Mouse (Mus musculus) neural tube, embryonic 12.5 days (tissue): ENCODE measurements around the gene Cplane1. TPM values are rescaled to one million over a fixed set of nuclear protein-coding genes. Genes with fewer than 3 reads are reported as not detected.
"Not testable (repeated sequence)": the region's sequence is repeated elsewhere in the genome, so short reads cannot be mapped to it uniquely, and the experiment has no call there.

Experiments
- ATAC-seq: fragments of 200-750 bp; cut with Nextera tagmentation; 2 replicates; pipeline ENCODE4 v1.8.0; 2017; ENCODE audit warnings: low read depth, mild to moderate bottlenecking, moderate TSS enrichment, moderate library complexity; ENCODE audit not compliant: low FRiP score
- H3K27ac ChIP-seq: fragments of 300-500 bp; sonication (generic); 2 replicates; pipeline ENCODE4 v1.5.1; 2016
- H3K27me3 ChIP-seq: fragments of 300-500 bp; sonication (generic); replicated peaks from 2 replicates; pipeline ENCODE4 v1.6.1; 2016; ENCODE audit warnings: mild to moderate bottlenecking
- H3K36me3 ChIP-seq: fragments of 300-500 bp; sonication (generic); 2 replicates; pipeline ENCODE4 v1.6.1; 2016; ENCODE audit warnings: mild to moderate bottlenecking
- H3K4me1 ChIP-seq: fragments of 300-500 bp; sonication (generic); 2 replicates; pipeline ENCODE4 v1.6.1; 2016
- H3K4me2 ChIP-seq: fragments of 300-500 bp; sonication (generic); replicated peaks from 2 replicates; pipeline ENCODE4 v1.6.1; 2016; ENCODE audit warnings: mild to moderate bottlenecking
- H3K4me3 ChIP-seq: fragments of 300-500 bp; sonication (generic); 2 replicates; pipeline ENCODE4 v1.5.1; 2016
- H3K9ac ChIP-seq: fragments of 300-500 bp; sonication (generic); 2 replicates; pipeline ENCODE4 v1.6.1; 2016; ENCODE audit warnings: mild to moderate bottlenecking
- H3K9me3 ChIP-seq: fragments of 300-500 bp; sonication (generic); 2 replicates; pipeline ENCODE4 v1.6.1; 2016; ENCODE audit warnings: mild to moderate bottlenecking
- WGBS: fragments of 180-500 bp; shearing (Covaris S2); methylation state at CpG from one replicate; pipeline ENCODE4 v1.1.7; 2016; 5-methylcytosine and 5-hydroxymethylcytosine counted together
- polyA plus RNA-seq: library from polyadenylated mRNA; unstranded; fragments of >200 nt; fragmentation: Nextera tagmentation; extraction: Ambion mirVana; gene quantifications from 2 replicates; pipeline ENCODE4 v1.2.1, GENCODE M21; 2016

Cplane1 gene
- polyA plus RNA-seq, 1 experiment from 2014 or later, result 14.3 TPM

DNA sequence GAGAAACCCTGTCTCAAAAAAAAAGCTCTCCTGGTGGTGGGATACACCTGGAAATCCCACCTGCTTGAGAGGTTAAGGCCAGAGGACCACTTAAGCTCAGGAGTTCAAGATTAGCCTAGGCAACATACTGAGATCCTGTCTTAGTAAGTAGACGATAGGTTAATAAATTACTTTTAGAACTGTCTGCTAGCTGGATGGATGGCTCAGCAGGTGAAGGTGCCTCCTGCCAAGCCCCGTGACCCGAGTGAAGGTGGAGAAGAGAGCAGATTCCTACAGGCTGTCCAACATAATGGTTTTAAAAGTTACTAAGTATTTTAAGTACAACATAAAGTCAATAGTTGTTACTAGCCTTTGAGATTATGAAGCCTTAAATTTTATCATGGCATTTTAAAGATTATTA lies 97.0 kb downstream of the Cplane1 start:
- Histone ChIP-seq H3K27me3 (no peaks in the 10 kb centered on the region), H3K4me1 (no peaks in the 10 kb centered on the region), H3K27ac (no peak overlapping the region), H3K9me3 (no peaks in the 10 kb centered on the region), H3K36me3 (peaks cover 78% of the 10 kb centered on the region), H3K9ac (no peak overlapping the region), H3K4me2 (no peak overlapping the region), H3K4me3 (no peak overlapping the region)
- ATAC-seq, result no peak
- 90% methylated on average over 3 of the region's 3 CpGs for WGBS

DNA sequence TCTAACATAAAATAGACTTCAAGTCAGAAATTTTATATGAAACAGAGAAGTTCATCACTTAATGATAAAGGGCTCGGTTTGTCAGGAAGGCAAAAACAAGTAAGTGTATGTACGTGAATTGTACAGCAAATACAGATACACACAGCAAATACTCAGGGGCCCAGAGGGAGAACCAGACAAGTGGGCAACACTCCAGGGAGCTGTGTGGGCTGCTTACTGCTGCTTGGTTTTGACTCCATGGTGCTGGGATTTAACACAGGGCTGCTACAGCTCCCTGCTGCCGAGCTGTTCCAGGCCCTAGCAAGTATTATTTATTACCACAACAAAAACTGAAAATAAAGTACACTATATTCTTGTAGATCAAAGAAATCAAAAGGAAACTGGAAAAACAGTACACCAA lies 98.3 kb downstream of the Cplane1 start:
- WGBS, result 94% methylated on average over 3 of the region's 3 CpGs
- H3K27me3 ChIP-seq, result no peaks in the 10 kb centered on the region
- no peak overlapping the region for H3K4me3 ChIP-seq
- H3K9me3 ChIP-seq, result no peaks in the 10 kb centered on the region
- H3K27ac ChIP-seq, result no peak overlapping the region
- no peaks in the 10 kb centered on the region for H3K4me1 ChIP-seq
- ATAC-seq, result no peak
- no peak overlapping the region for H3K9ac ChIP-seq
- H3K4me2 ChIP-seq, result no peak overlapping the region
- H3K36me3 ChIP-seq, result peaks cover 81% of the 10 kb centered on the region

DNA sequence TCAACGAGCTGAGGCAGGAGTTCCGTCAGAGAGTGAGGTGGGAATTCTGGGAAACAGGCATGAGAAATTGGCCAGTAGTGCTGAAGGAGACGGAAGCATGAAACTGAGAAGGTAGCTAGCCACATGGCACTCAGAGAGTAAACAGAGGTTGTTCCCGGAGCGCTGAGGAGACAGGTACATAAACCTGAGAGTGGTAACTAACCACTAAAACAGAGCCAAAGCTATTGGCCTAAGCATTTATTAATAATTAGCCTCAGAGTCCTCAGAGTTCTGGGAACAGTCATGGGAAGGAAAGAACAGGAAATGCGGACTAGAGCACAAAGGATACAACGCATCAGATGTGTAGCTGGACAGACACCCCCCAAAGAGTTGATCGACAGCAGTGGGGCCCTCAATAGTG lies 99.3 kb downstream of the Cplane1 start:
- Histone ChIP-seq H3K27me3 (no peaks in the 10 kb centered on the region), H3K4me1 (no peaks in the 10 kb centered on the region), H3K9ac (no peak overlapping the region), H3K9me3 (no peaks in the 10 kb centered on the region), H3K27ac (no peak overlapping the region), H3K4me2 (no peak overlapping the region), H3K4me3 (no peak overlapping the region), H3K36me3 (peaks cover 77% of the 10 kb centered on the region)
- 92% methylated on average over 8 of the region's 8 CpGs for WGBS
- ATAC-seq, result no peak

DNA sequence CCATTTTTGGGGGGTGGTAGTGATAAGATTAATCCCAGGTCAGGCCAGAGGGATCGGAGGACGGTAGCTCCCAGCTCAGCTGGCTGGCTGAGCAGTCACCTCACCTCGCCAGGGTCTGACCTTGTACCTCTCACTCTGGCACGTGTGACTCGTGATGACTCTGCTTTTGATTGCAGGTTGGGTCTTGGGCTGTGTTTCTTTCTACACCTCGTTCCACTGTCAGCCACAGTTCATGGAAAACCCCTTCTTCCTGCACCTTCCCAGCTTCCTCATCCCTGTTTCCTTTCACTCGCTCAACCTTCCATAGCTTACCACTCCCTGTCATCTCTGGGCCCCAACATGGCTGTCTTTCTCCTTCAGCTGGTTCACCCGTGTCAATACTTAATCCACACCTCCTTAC lies 103.0 kb downstream of the Cplane1 start:
- Histone ChIP-seq H3K4me2 (no peak overlapping the region), H3K4me1 (no peaks in the 10 kb centered on the region), H3K9me3 (no peaks in the 10 kb centered on the region), H3K4me3 (no peak overlapping the region), H3K27ac (no peak overlapping the region), H3K36me3 (peaks cover 55% of the 10 kb centered on the region), H3K9ac (no peak overlapping the region), H3K27me3 (no peaks in the 10 kb centered on the region)
- ATAC-seq, result no peak
- 91% methylated on average over 8 of the region's 8 CpGs for WGBS

DNA sequence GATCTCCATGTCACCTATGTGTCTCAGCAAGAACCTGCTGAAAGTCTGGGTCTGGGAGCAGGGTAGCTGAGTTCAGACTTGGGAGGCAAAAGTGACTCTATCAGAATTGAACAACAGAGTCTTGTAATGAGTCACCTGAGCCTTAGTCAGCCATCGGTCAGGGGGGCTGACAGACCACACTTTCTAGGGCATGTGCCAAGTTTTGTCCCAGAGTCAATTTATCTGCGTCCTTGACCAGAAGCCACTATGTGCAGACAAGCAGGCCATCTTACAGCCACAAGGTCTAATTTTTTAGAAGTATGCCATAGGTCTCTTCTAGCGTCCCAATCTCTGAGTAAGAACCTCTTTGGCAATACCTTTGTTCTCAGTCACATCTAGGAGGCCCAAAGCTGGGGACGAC lies 109.0 kb downstream of the Cplane1 start:
- not testable (repeated sequence) for H3K27ac ChIP-seq, H3K4me2 ChIP-seq, H3K4me3 ChIP-seq, H3K9me3 ChIP-seq, H3K36me3 ChIP-seq, H3K9ac ChIP-seq, ATAC-seq, H3K4me1 ChIP-seq, H3K27me3 ChIP-seq
- WGBS, result 95% methylated on average over 4 of the region's 4 CpGs

DNA sequence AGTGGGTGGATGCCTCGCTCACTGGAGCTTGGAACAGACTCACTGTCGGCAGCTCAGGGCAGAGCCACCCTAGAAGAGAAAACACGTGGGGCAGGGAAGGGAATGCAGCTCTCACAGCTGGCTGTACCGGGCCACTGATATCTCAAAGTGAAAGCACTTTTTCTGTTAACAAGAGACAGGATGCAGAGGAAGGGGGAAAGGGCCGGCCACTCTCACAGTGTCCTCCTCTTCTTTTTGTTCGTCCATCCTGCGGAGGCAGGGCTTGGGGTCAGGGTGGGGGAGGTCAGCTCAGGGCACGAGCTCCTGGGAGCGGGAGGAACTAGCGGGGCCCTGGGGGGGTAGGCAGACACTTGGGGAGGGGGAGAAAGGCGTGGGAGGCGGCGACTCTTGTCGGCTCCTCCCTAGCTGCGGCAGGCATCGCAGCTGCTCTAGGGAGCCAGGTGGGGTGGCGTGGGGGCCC lies 110.4 kb downstream of the Cplane1 start:
- Histone ChIP-seq H3K4me1 (no peaks in the 10 kb centered on the region), H3K27me3 (no peaks in the 10 kb centered on the region), H3K9ac (no peak overlapping the region), H3K4me3 (peak overlapping the region; percentile 25), H3K9me3 (no peaks in the 10 kb centered on the region), H3K27ac (no peak overlapping the region), H3K4me2 (peak overlapping the region; percentile 53), H3K36me3 (no peaks in the 10 kb centered on the region; the same call in 1 of the 2 replicates)
- ATAC-seq, result 0 out of 2 replicates have a peak, but pooled peaks have one; percentile 37
- 28% methylated on average over 17 of the region's 17 CpGs for WGBS

DNA sequence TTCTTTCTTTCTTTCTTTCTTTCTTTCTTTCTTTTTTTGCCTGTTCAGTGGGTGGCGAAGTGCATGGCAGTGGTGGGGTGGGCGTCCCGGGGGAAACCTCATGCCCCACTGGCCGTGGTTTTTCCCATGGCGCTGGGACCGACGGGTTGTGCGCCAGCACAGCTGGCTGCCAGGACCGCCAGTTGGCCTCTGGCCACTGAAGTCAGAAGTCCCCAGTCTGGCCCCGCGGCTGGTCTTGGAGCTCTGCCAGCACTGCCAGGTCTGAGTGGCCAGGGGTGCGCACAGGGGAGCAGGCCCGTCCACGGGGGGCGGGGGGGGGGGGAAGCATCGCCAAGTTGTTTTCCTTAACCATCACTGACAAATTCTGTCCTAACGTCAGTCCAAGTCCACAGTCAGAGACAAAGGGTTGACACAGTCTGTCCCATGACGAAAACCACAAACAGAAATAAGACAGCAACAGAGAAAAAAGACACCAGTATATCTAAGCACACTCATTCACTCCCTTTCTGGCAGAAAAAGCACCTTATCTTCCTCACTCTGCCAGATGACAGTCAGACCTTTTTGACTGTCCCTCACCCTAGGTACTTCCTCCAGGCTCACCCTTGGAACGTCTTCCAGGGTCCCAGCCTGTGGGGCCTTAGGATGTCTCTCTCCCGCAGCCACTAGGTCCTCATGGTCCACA lies 111.2 kb downstream of the Cplane1 start:
- Histone ChIP-seq H3K27me3 (no peaks in the 10 kb centered on the region), H3K4me1 (no peaks in the 10 kb centered on the region), H3K36me3 (no peaks in the 10 kb centered on the region), H3K9ac (no peak overlapping the region), H3K27ac (no peak overlapping the region), H3K4me2 (peak overlapping the region; percentile 53), H3K4me3 (no peak overlapping the region), H3K9me3 (no peaks in the 10 kb centered on the region)
- ATAC-seq, result peak; percentile 65; the same call in 1 of the 2 replicates
- 68% methylated on average over 20 of the region's 20 CpGs for WGBS

DNA sequence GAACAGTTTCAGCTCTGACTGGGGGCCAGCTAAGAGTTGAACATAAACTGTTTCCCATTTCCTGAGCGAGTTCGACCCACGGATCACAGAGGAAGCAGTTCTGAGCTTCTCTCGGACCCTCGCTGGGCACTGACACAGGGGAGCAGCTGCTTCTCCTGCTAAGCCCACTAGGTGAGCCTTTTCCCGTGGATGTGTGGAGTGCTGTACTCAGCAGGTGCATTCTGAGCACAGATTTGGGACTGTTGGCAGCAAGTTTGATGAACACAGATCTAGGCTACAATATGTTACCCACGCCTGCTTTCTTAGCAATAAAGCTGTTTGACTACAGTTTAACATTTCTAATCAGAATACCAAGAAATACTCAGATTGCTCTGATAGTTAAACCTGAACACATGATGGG lies 112.8 kb downstream of the Cplane1 start:
- H3K27ac ChIP-seq, result no peak overlapping the region
- no peaks in the 10 kb centered on the region for H3K27me3 ChIP-seq
- H3K4me1 ChIP-seq, result no peaks in the 10 kb centered on the region
- no peak overlapping the region for H3K9ac ChIP-seq
- 86% methylated on average over 7 of the region's 7 CpGs for WGBS
- no peak overlapping the region for H3K4me2 ChIP-seq
- H3K4me3 ChIP-seq, result no peak overlapping the region
- H3K36me3 ChIP-seq, result no peaks in the 10 kb centered on the region
- no peak for ATAC-seq
- H3K9me3 ChIP-seq, result no peaks in the 10 kb centered on the region

DNA sequence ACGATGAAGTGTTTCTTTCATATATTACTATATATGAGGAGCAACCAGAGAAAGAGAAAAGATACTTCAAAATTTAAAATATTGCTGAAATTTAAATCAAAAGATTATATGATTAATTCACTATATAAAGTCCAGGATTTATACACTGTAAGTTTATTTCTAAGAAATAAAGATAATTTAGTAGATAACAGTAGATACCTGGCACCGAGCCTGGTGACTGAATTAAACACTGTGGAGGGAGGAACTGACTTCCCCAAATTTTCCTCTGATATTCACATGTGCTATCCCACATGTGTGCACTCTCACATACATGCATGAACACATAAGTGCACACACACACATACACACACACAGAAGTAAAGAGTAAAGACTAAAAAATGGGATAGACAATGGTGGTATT lies 113.2 kb downstream of the Cplane1 start:
- H3K4me1 ChIP-seq, result no peaks in the 10 kb centered on the region
- H3K9me3 ChIP-seq, result no peaks in the 10 kb centered on the region
- no peak overlapping the region for H3K9ac ChIP-seq
- H3K36me3 ChIP-seq, result no peaks in the 10 kb centered on the region
- no peak overlapping the region for H3K4me3 ChIP-seq
- H3K4me2 ChIP-seq, result no peak overlapping the region
- no peak for ATAC-seq
- no peak overlapping the region for H3K27ac ChIP-seq
- 96% methylated on average over 2 of the region's 2 CpGs for WGBS
- no peaks in the 10 kb centered on the region for H3K27me3 ChIP-seq

DNA sequence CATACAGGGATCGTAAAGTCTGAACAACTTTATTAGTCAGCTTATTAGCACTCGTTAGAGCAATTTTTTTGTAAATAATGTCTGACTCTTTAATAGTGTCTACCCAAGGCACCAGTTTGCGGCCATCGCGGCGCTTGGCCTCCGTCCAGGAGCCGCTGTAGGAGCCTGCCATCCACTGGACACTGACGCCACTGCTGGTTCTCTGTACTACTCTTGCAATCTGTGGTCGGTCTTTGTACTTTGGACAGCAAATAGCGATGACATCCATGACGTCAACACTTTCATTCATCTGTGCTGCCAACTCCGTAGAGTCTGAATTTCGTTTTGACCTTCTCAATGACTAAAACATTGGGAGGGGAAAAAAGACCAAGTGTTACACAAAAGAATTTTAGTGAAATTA lies 122.3 kb downstream of the Cplane1 start:
- no peak overlapping the region for H3K4me2 ChIP-seq
- no peak overlapping the region for H3K9ac ChIP-seq
- no peak overlapping the region for H3K4me3 ChIP-seq
- H3K27ac ChIP-seq, result no peak overlapping the region
- peaks cover 49% of the 10 kb centered on the region for H3K36me3 ChIP-seq
- ATAC-seq, result no peak
- no peaks in the 10 kb centered on the region for H3K9me3 ChIP-seq
- no peaks in the 10 kb centered on the region for H3K4me1 ChIP-seq
- no peaks in the 10 kb centered on the region for H3K27me3 ChIP-seq
- 96% methylated on average over 14 of the region's 14 CpGs for WGBS

DNA sequence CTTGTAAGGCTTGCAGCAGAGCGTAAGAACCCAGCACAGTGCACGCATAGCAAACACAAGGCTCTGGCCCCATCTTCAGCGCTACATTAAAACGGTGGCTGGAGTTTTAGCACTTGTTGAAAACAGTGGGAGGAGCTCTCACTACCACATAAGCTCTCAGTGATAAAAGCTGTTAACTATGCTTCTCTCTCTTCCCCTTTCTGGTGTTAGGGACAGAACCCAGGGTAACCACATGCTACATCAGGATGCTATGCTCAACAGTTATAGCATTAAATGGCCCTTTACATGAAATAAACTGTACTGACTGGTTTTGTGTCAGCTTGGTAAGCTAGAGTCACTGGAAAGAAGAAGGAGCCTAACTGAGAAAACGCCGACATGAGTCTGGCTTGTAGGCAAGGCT lies 125.2 kb downstream of the Cplane1 start:
- H3K4me3 ChIP-seq, result no peak overlapping the region
- 94% methylated on average over 6 of the region's 6 CpGs for WGBS

DNA sequence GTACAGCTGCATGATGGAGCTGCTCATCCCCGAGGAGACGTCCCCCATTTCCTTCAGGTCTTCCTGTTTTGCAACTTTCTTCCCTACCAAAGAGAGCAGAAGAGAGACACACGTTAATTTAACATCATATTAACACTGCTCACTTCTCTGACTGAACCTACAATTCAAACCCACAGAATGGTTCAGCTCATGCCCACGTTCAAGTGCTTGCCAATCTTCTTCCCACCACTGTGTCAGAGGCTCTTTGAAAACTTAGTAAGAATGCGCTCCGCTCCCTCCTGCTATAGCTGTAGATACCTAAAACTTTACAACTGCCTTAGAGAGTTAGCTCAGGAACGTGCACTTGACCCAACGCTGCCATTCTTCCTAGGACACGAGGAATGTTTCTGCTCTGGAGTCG lies 134.0 kb downstream of the Cplane1 start:
- no peaks in the 10 kb centered on the region for H3K27me3 ChIP-seq
- H3K9me3 ChIP-seq, result no peaks in the 10 kb centered on the region
- no peak overlapping the region for H3K4me2 ChIP-seq
- no peak overlapping the region for H3K9ac ChIP-seq
- H3K27ac ChIP-seq, result no peak overlapping the region
- no peak overlapping the region for H3K4me3 ChIP-seq
- 95% methylated on average over 10 of the region's 10 CpGs for WGBS
- ATAC-seq, result no peak
- no peaks in the 10 kb centered on the region for H3K4me1 ChIP-seq
- peaks cover 63% of the 10 kb centered on the region for H3K36me3 ChIP-seq

More for the DNA sequence above, 125.2 kb downstream of the Cplane1 start:
- Histone ChIP-seq H3K9me3 (no peaks in the 10 kb centered on the region), H3K4me2 (no peak overlapping the region), H3K9ac (no peak overlapping the region), H3K27ac (no peak overlapping the region), H3K36me3 (peaks cover 62% of the 10 kb centered on the region), H3K4me1 (no peaks in the 10 kb centered on the region), H3K27me3 (no peaks in the 10 kb centered on the region)
- no peak for ATAC-seq

DNA sequence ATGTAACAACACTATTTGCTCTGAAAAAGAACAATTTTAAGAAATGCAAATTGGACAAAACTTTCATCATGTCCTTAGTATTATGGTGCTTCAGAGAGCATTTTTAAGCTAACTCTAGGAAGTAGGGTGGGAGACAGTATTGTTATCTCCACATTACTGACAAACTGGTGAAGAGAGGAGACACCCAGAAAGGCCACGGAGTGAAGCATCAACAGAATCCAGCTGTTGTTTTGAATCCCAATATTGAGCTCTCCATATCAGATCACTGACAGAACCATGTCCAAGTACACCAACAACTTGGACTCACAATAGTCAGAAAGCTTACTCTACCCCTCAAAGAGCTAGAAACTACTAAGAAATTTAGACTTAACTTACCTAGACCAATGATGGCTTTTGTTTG lies 136.6 kb downstream of the Cplane1 start:
- Histone ChIP-seq H3K9ac (no peak overlapping the region), H3K27ac (no peak overlapping the region), H3K4me1 (no peaks in the 10 kb centered on the region), H3K36me3 (peaks cover 53% of the 10 kb centered on the region), H3K27me3 (no peaks in the 10 kb centered on the region), H3K9me3 (no peaks in the 10 kb centered on the region), H3K4me3 (no peak overlapping the region), H3K4me2 (no peak overlapping the region)
- no peak for ATAC-seq
- 98% methylated on average over 1 of the region's 1 CpGs for WGBS
